Mouse (Mus musculus): ENCODE measurements at regions not wholly inside any gene's neighbourhood (a gene's known extent, or its start where the extent isn't known, plus 50 kb on each side); places are given as distances from the start of the nearest gene placed in this dataset.

GRCm38 (mm10) chr3:50882249-50882733 is 342.0 kb upstream of the Noct start:
- no peaks in the 10 kb centered on the region for H3K36me3 ChIP-seq (ENCODE audit: insufficient read depth, low read length)
- H3K4me3 ChIP-seq (ENCODE audit: low read length), result no peak overlapping the region
- H3K4me2 ChIP-seq (replicated peaks; ENCODE audit: low read depth, low read length), result no peak overlapping the region
- no peaks in the 10 kb centered on the region for H3K9me3 ChIP-seq (ENCODE audit: low read length)
- WGBS, result 32% methylated on average over 8 of the region's 8 CpGs
- ATAC-seq (ENCODE audit: low FRiP score, low TSS enrichment), result no peak
- H3K27ac ChIP-seq (ENCODE audit: low read length), result no peak overlapping the region
- no peaks in the 10 kb centered on the region for H3K27me3 ChIP-seq (ENCODE audit: insufficient read depth, low read length)
- no peak overlapping the region for H3K9ac ChIP-seq (replicated peaks; ENCODE audit: low read length)
- H3K4me1 ChIP-seq (ENCODE audit: insufficient read depth, low read length), result peaks cover 4% of the 10 kb centered on the region; the same call in 1 of the 2 replicates

- H3K27ac ChIP-seq (ENCODE audit: low read length), result no peak overlapping the region
- no peak for ATAC-seq (ENCODE audit: low FRiP score, low TSS enrichment)
- no peaks in the 10 kb centered on the region for H3K27me3 ChIP-seq (ENCODE audit: insufficient read depth, low read length)
- no peak overlapping the region for H3K9ac ChIP-seq (replicated peaks; ENCODE audit: low read length)
- H3K4me1 ChIP-seq (ENCODE audit: insufficient read depth, low read length), result peaks cover 4% of the 10 kb centered on the region; the same call in 1 of the 2 replicates
- H3K4me2 ChIP-seq (replicated peaks; ENCODE audit: low read depth, low read length), result no peak overlapping the region
- WGBS, result 75% methylated on average over 10 of the region's 10 CpGs
- no peak overlapping the region for H3K4me3 ChIP-seq (ENCODE audit: low read length)
- no peaks in the 10 kb centered on the region for H3K36me3 ChIP-seq (ENCODE audit: insufficient read depth, low read length)
- H3K9me3 ChIP-seq (ENCODE audit: low read length), result no peaks in the 10 kb centered on the region
These were observed 337.9 kb upstream of the Noct start for GRCm38 (mm10) chr3:50886336-50886735.

GRCm38 (mm10) chr3:50887002-50887401 is 337.2 kb upstream of the Noct start:
- Histone ChIP-seq H3K27me3 (ENCODE audit: insufficient read depth, low read length) (no peaks in the 10 kb centered on the region), H3K4me1 (ENCODE audit: insufficient read depth, low read length) (peaks cover 4% of the 10 kb centered on the region; the same call in 1 of the 2 replicates), H3K9ac (replicated peaks; ENCODE audit: low read length) (0 out of 2 replicates have a peak overlapping the region, but pooled peaks have one; percentile 27), H3K27ac (ENCODE audit: low read length) (0 out of 2 replicates have a peak overlapping the region, but pooled peaks have one; percentile 6), H3K9me3 (ENCODE audit: low read length) (no peaks in the 10 kb centered on the region), H3K36me3 (ENCODE audit: insufficient read depth, low read length) (no peaks in the 10 kb centered on the region), H3K4me2 (replicated peaks; ENCODE audit: low read depth, low read length) (peak overlapping the region; percentile 16; the same call in 1 of the 2 replicates), H3K4me3 (ENCODE audit: low read length) (no peak overlapping the region)
- 0 out of 2 replicates have a peak, but pooled peaks have one; percentile 44 for ATAC-seq (ENCODE audit: low FRiP score, low TSS enrichment)
- WGBS, result 22% methylated on average over 7 of the region's 7 CpGs

GRCm38 (mm10) chr3:50888571-50889210 is 335.6 kb upstream of the Noct start:
- no peak overlapping the region for H3K4me3 ChIP-seq (ENCODE audit: low read length)
- no peaks in the 10 kb centered on the region for H3K36me3 ChIP-seq (ENCODE audit: insufficient read depth, low read length)
- ATAC-seq (ENCODE audit: low FRiP score, low TSS enrichment), result no peak
- peaks cover 4% of the 10 kb centered on the region; the same call in 1 of the 2 replicates for H3K4me1 ChIP-seq (ENCODE audit: insufficient read depth, low read length)
- no peaks in the 10 kb centered on the region for H3K27me3 ChIP-seq (ENCODE audit: insufficient read depth, low read length)
- H3K9me3 ChIP-seq (ENCODE audit: low read length), result no peaks in the 10 kb centered on the region
- H3K27ac ChIP-seq (ENCODE audit: low read length), result no peak overlapping the region
- WGBS, result 90% methylated on average over 4 of the region's 4 CpGs
- H3K9ac ChIP-seq (replicated peaks; ENCODE audit: low read length), result no peak overlapping the region
- no peak overlapping the region for H3K4me2 ChIP-seq (replicated peaks; ENCODE audit: low read depth, low read length)

GRCm38 (mm10) chr3:50890537-50890936 is 333.7 kb upstream of the Noct start:
- Histone ChIP-seq H3K36me3 (ENCODE audit: insufficient read depth, low read length) (no peaks in the 10 kb centered on the region), H3K4me1 (ENCODE audit: insufficient read depth, low read length) (peaks cover 4% of the 10 kb centered on the region; the same call in 1 of the 2 replicates), H3K4me3 (ENCODE audit: low read length) (no peak overlapping the region), H3K9me3 (ENCODE audit: low read length) (no peaks in the 10 kb centered on the region), H3K27me3 (ENCODE audit: insufficient read depth, low read length) (no peaks in the 10 kb centered on the region), H3K27ac (ENCODE audit: low read length) (no peak overlapping the region), H3K9ac (replicated peaks; ENCODE audit: low read length) (no peak overlapping the region), H3K4me2 (replicated peaks; ENCODE audit: low read depth, low read length) (no peak overlapping the region)
- WGBS, result 85% methylated on average over 8 of the region's 8 CpGs
- no peak for ATAC-seq (ENCODE audit: low FRiP score, low TSS enrichment)

- H3K27ac ChIP-seq (ENCODE audit: low read length), result no peak overlapping the region
- 58% methylated on average over 9 of the region's 9 CpGs for WGBS
- no peaks in the 10 kb centered on the region for H3K27me3 ChIP-seq (ENCODE audit: insufficient read depth, low read length)
These were observed 326.1 kb upstream of the Noct start for GRCm38 (mm10) chr3:50898179-50898578.

GRCm38 (mm10) chr3:50899830-50900350 is 324.4 kb upstream of the Noct start:
- H3K4me1 ChIP-seq (ENCODE audit: insufficient read depth, low read length), result 0 out of 2 replicates have a peak, but pooled peaks cover 5% of the 10 kb centered on the region
- 76% methylated on average over 7 of the region's 7 CpGs for WGBS
- H3K9ac ChIP-seq (replicated peaks; ENCODE audit: low read length), result no peak overlapping the region
- no peak overlapping the region for H3K27ac ChIP-seq (ENCODE audit: low read length)
- ATAC-seq (ENCODE audit: low FRiP score, low TSS enrichment), result no peak
- no peak overlapping the region for H3K4me3 ChIP-seq (ENCODE audit: low read length)
- no peaks in the 10 kb centered on the region for H3K36me3 ChIP-seq (ENCODE audit: insufficient read depth, low read length)
- H3K27me3 ChIP-seq (ENCODE audit: insufficient read depth, low read length), result no peaks in the 10 kb centered on the region
- no peaks in the 10 kb centered on the region for H3K9me3 ChIP-seq (ENCODE audit: low read length)
- H3K4me2 ChIP-seq (replicated peaks; ENCODE audit: low read depth, low read length), result no peak overlapping the region

More at GRCm38 (mm10) chr3:50898179-50898578, 326.1 kb upstream of the Noct start:
- no peak for ATAC-seq (ENCODE audit: low FRiP score, low TSS enrichment)
- Histone ChIP-seq H3K9me3 (ENCODE audit: low read length) (no peaks in the 10 kb centered on the region), H3K4me2 (replicated peaks; ENCODE audit: low read depth, low read length) (no peak overlapping the region), H3K4me1 (ENCODE audit: insufficient read depth, low read length) (no peaks in the 10 kb centered on the region), H3K9ac (replicated peaks; ENCODE audit: low read length) (no peak overlapping the region), H3K36me3 (ENCODE audit: insufficient read depth, low read length) (no peaks in the 10 kb centered on the region), H3K4me3 (ENCODE audit: low read length) (no peak overlapping the region)

- Histone ChIP-seq H3K4me2 (replicated peaks; ENCODE audit: low read depth, low read length) (no peak overlapping the region), H3K27me3 (ENCODE audit: insufficient read depth, low read length) (no peaks in the 10 kb centered on the region), H3K27ac (ENCODE audit: low read length) (no peak overlapping the region), H3K4me3 (ENCODE audit: low read length) (no peak overlapping the region), H3K9ac (replicated peaks; ENCODE audit: low read length) (no peak overlapping the region), H3K36me3 (ENCODE audit: insufficient read depth, low read length) (no peaks in the 10 kb centered on the region), H3K9me3 (ENCODE audit: low read length) (no peaks in the 10 kb centered on the region), H3K4me1 (ENCODE audit: insufficient read depth, low read length) (peaks cover 11% of the 10 kb centered on the region)
- ATAC-seq (ENCODE audit: low FRiP score, low TSS enrichment), result no peak
- WGBS, result 91% methylated on average over 9 of the region's 9 CpGs
These were observed 323.7 kb upstream of the Noct start for GRCm38 (mm10) chr3:50900566-50900965.

- Histone ChIP-seq H3K9me3 (ENCODE audit: low read length) (no peaks in the 10 kb centered on the region), H3K27ac (ENCODE audit: low read length) (no peak overlapping the region), H3K9ac (replicated peaks; ENCODE audit: low read length) (no peak overlapping the region), H3K36me3 (ENCODE audit: insufficient read depth, low read length) (no peaks in the 10 kb centered on the region), H3K4me2 (replicated peaks; ENCODE audit: low read depth, low read length) (no peak overlapping the region), H3K27me3 (ENCODE audit: insufficient read depth, low read length) (no peaks in the 10 kb centered on the region), H3K4me3 (ENCODE audit: low read length) (no peak overlapping the region), H3K4me1 (ENCODE audit: insufficient read depth, low read length) (peaks cover 14% of the 10 kb centered on the region)
- no peak for ATAC-seq (ENCODE audit: low FRiP score, low TSS enrichment)
- 85% methylated on average over 10 of the region's 10 CpGs for WGBS
These were observed 322.9 kb upstream of the Noct start for GRCm38 (mm10) chr3:50901321-50901720.

GRCm38 (mm10) chr3:50902933-50903332 is 321.3 kb upstream of the Noct start:
- Histone ChIP-seq H3K9ac (replicated peaks; ENCODE audit: low read length) (no peak overlapping the region), H3K27ac (ENCODE audit: low read length) (no peak overlapping the region), H3K27me3 (ENCODE audit: insufficient read depth, low read length) (no peaks in the 10 kb centered on the region), H3K9me3 (ENCODE audit: low read length) (no peaks in the 10 kb centered on the region), H3K36me3 (ENCODE audit: insufficient read depth, low read length) (no peaks in the 10 kb centered on the region), H3K4me3 (ENCODE audit: low read length) (no peak overlapping the region), H3K4me1 (ENCODE audit: insufficient read depth, low read length) (peaks cover 18% of the 10 kb centered on the region), H3K4me2 (replicated peaks; ENCODE audit: low read depth, low read length) (no peak overlapping the region)
- WGBS, result 49% methylated on average over 7 of the region's 7 CpGs
- ATAC-seq (ENCODE audit: low FRiP score, low TSS enrichment), result no peak

Measured in kidney, embryonic 16.5 days (tissue).